Mouse (Mus musculus) liver, adult 2 months (tissue): ENCODE results near the gene Olfr410. TPM values are rescaled to one million over a fixed set of nuclear protein-coding genes. Genes with fewer than 3 reads are reported as not detected.

ENCODE experiments used
- DNase-seq: peaks from one replicate; pipeline ENCODE4 v3.0.0-alpha.2; 2011; ENCODE audit warnings: low read depth, low spot score; ENCODE audit errors: extremely low read depth
- H3K27ac ChIP-seq: fragments of 200-500 bp; replicated peaks from 2 replicates; pipeline ENCODE4 v1.5.1; 2012; ENCODE audit warnings: low read depth, mild to moderate bottlenecking, control low read depth, inconsistent platforms, low read length; ENCODE audit not compliant: insufficient read depth
- H3K27me3 ChIP-seq: fragments of 200-500 bp; 2 replicates; pipeline ENCODE4 v1.6.1; 2012; ENCODE audit warnings: mild to moderate bottlenecking, moderate library complexity, low read length, inconsistent platforms; ENCODE audit not compliant: control insufficient read depth, insufficient read depth
- H3K36me3 ChIP-seq: fragments of 200-500 bp; 2 replicates; pipeline ENCODE4 v1.6.1; 2012; ENCODE audit warnings: low read length, inconsistent platforms; ENCODE audit not compliant: control insufficient read depth, insufficient read depth
- H3K4me1 ChIP-seq: fragments of 200-500 bp; 2 replicates; pipeline ENCODE4 v1.6.1; 2011; ENCODE audit warnings: low read length; ENCODE audit not compliant: control insufficient read depth, insufficient read depth
- H3K4me3 ChIP-seq: fragments of 200-500 bp; 2 replicates; pipeline ENCODE4 v1.5.1; 2011; ENCODE audit warnings: low read depth, mild to moderate bottlenecking, control low read depth, low read length, moderate library complexity; ENCODE audit not compliant: insufficient read depth
- H3K79me2 ChIP-seq: fragments of 200-500 bp; 2 replicates; pipeline ENCODE4 v1.6.1; 2012; ENCODE audit warnings: inconsistent platforms, mild to moderate bottlenecking, low read length, moderate library complexity; ENCODE audit not compliant: control insufficient read depth, insufficient read depth
- H3K9ac ChIP-seq: fragments of 200-500 bp; 2 replicates; pipeline ENCODE4 v1.6.1; 2012; ENCODE audit warnings: low read depth, mild to moderate bottlenecking, control low read depth, inconsistent platforms, low read length
- CTCF ChIP-seq: fragments of 200-500 bp; IDR thresholded peaks from 2 replicates; pipeline ENCODE4 v1.5.1; 2011; ENCODE audit warnings: low read depth, low read length, control low read depth
- POLR2A ChIP-seq: fragments of 200-500 bp; IDR thresholded peaks from 2 replicates; pipeline ENCODE4 v1.6.1; 2011; ENCODE audit warnings: low read length, control low read depth; ENCODE audit not compliant: insufficient read depth; ENCODE audit errors: extremely low read depth
- WGBS: fragments of 180-500 bp; shearing (Covaris S2); methylation state at CpG from one replicate; pipeline ENCODE4 v1.1.7; 2018; 5-methylcytosine and 5-hydroxymethylcytosine counted together
- polyA plus RNA-seq: library from polyadenylated mRNA; depleted of rRNA; stranded (reverse); fragments of >200 nt; gene quantifications from 2 replicates; pipeline ENCODE4 v1.2.3, GENCODE M21; 2012; rRNA removed
- total RNA-seq: library from RNA; depleted of rRNA; stranded (reverse); fragments of >200 nt; gene quantifications from 2 replicates; pipeline ENCODE4 v1.2.3, GENCODE M21; 2014; rRNA removed

Gene Olfr410
- total RNA-seq (not detected in 2 replicates), polyA plus RNA-seq (not detected in 2 replicates)

DNA sequence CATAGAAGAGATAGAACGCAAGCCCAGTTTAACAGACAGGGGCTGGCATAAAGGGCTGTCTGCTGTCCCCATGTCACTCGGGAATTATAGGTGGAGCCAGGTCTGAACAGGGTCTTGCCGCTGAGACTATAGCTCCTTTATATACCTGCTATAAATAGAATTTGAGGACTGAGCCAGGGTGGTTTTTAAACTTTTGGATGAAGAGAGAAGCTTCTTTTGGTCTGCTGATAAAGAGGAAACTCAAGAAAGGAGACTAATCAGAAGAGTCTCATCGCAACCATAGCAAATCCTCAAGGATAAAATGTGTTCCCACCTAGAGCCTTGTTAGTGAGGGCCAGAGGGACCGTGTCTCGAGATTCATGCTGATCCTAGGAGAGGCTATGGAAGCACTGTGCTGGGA, at the start of gene Olfr410:
Olfr410 (minus strand) TSS at position 101 of the 400 bp plus-strand sequence.
- 81% methylated on average over 6 of the region's 6 CpGs for WGBS
- H3K27ac ChIP-seq: no peak within 1 kb of the TSS
- no peaks in the 10 kb centered on the region for H3K79me2 ChIP-seq
- DNase-seq: no peak
- no peak within 1 kb of the TSS for H3K4me3 ChIP-seq
- no peaks in the 10 kb centered on the region for H3K27me3 ChIP-seq
- TF ChIP-seq POLR2A (no peak), CTCF (no peak)
- no peaks in the 10 kb centered on the region for H3K4me1 ChIP-seq
- H3K36me3 ChIP-seq: no peaks in the 10 kb centered on the region
- no peak within 1 kb of the TSS for H3K9ac ChIP-seq

DNA sequence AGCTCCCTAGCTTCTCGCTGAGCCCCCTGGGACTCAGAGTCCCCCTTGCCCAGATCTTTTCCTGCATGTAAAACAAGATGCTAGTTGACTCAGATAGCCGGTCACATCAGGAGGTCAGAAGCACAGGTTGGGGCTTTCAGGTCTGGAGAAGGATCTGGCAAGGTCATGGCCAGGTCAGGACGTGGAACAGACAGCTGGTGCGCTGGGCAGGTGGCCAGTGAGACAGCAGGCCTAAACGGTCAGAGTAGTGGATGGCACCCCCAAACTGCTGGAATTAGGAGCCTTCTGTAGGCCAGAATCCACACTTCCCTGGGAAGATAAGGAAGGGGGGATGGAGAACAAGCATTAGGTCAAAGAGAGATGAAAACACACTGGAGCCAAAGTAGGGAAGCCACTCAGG, 49.4 kb upstream of the Olfr410 start:
- no peaks in the 10 kb centered on the region for H3K4me1 ChIP-seq
- H3K36me3 ChIP-seq: no peaks in the 10 kb centered on the region
- TF ChIP-seq POLR2A (no peak), CTCF (no peak)
- no peaks in the 10 kb centered on the region for H3K79me2 ChIP-seq
- no peak overlapping the region for H3K9ac ChIP-seq
- no peak overlapping the region for H3K4me3 ChIP-seq
- no peaks in the 10 kb centered on the region for H3K27me3 ChIP-seq
- no peak overlapping the region for H3K27ac ChIP-seq
- 71% methylated on average over 5 of the region's 5 CpGs for WGBS
- no peak for DNase-seq

DNA sequence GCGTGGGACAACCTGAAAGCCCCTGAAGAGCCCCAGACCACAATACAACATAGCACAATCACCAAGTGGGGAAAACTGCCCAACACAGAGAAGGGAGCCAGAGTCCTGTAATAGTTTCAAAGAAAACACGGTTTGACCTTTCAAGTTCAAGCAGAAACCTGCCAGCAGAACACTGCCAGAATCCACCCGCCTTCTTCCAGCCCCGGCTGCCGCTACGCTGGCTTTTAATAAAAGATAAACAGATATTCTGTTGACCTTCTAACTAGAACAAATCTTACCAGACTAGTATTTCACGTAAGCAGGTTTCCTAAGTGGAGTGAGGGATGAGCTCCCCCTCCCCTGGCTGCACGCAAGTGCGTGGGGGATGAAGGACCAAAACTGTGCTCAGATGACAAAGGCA, 47.8 kb upstream of the Olfr410 start:
- Histone ChIP-seq H3K36me3 (no peaks in the 10 kb centered on the region), H3K79me2 (no peaks in the 10 kb centered on the region), H3K27ac (no peak overlapping the region), H3K4me3 (no peak overlapping the region), H3K27me3 (no peaks in the 10 kb centered on the region), H3K9ac (no peak overlapping the region), H3K4me1 (no peaks in the 10 kb centered on the region)
- DNase-seq: peak; percentile 32
- no peak for TF ChIP-seq CTCF
- no peak for TF ChIP-seq POLR2A
- 31% methylated on average over 9 of the region's 9 CpGs for WGBS

DNA sequence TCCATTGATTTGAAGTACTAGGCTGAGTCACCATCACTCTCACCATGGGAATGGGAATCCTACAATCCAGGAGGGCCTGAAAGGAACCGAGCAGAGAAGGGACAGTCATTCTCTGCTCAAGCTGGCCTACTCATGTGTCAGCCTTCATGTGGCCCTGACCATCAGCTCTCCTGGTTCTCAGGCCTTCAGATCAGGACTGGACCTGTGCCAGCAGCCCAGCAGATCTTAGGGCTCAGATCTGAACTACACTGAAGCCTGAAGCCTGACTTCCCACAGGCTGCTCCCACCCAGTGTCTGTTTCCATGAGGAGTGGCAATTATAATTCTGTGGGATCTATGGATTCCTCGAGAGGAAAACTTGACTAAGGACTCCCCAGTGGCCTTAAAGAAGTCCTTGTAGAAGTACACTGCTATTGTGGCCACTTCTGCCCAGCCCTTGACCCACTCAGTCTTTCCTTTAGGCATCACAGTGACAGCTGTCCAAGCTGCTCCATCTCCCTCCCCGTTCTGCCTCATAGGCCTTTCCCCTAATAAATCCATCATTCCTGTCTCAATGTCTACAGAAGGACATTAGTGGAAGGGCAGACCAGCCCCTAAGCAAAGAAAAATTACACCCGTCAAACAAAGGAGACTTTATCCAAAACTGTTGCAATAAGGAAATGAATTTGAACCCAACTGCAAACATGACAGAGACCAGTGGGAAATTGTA, 41.5 kb upstream of the Olfr410 start:
- Histone ChIP-seq H3K36me3 (no peaks in the 10 kb centered on the region), H3K9ac (no peak overlapping the region), H3K27me3 (no peaks in the 10 kb centered on the region), H3K4me1 (no peaks in the 10 kb centered on the region), H3K4me3 (no peak overlapping the region), H3K27ac (no peak overlapping the region), H3K79me2 (no peaks in the 10 kb centered on the region)
- TF ChIP-seq CTCF (no peak), POLR2A (no peak)
- no peak for DNase-seq
- WGBS: 56% methylated on average over 4 of the region's 4 CpGs

DNA sequence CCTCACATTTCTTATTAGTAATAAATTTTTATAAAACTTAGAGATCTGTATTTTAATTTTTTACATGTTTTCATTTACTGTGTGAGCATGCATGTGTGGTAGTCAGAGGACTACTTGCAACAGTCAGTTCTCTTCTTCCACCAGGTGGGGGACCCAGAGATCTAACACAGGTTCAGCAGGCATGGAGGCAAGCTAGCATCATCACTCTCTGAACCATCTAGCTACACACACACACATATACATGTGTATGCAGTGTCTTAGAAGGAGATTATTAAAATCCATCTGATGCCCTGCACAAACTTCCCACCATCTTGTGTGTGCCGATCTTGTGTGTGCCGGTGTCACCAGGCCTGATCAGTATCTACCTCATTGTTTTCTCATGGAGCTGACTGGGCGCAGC, 39.0 kb upstream of the Olfr410 start:
- TF ChIP-seq CTCF (peak; percentile 46; the same call in 1 of the 2 replicates), POLR2A (no peak)
- 71% methylated on average over 3 of the region's 3 CpGs for WGBS

DNA sequence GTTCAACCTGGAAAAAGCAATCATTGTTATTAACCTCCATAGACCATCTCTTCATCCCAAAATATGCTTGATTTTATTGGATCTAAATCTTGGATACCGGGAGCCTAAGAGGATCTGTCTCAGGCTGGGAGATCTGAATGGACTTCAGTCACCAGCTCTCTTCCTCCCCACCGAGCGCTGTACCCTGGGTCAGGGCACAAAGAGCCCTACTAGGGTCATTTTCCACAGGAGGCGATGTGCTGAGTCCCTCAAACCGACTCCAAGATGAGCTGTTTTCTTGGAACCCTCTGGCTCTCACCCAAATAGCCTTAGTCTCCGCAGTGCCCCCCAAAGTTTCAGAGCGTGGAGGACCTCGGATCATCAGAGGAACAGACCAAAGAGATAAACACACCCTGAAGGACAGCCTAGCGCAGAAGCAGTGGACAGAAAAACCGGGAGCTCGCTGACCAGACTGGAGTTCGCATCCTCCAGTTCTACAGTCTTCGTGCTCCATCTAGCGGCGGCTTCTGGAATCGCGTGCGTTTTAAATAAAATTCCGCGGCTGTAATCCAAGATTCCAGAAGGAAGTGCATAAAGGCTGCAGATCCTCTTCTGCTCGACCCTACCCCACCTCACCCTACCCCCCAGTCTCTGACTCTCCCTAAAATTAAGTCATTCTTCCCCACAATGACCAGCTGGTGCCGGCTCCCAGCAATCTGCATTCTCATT, 33.7 kb upstream of the Olfr410 start:
- H3K4me1 ChIP-seq: no peaks in the 10 kb centered on the region
- WGBS: 14% methylated on average over 22 of the region's 22 CpGs

More for the DNA sequence above, 39.0 kb upstream of the Olfr410 start:
- no peaks in the 10 kb centered on the region for H3K4me1 ChIP-seq
- H3K4me3 ChIP-seq: no peak overlapping the region
- no peaks in the 10 kb centered on the region for H3K27me3 ChIP-seq
- no peak overlapping the region for H3K27ac ChIP-seq
- no peaks in the 10 kb centered on the region for H3K36me3 ChIP-seq
- no peaks in the 10 kb centered on the region for H3K79me2 ChIP-seq
- H3K9ac ChIP-seq: no peak overlapping the region
- DNase-seq: peak; percentile 10

More for the DNA sequence above, 33.7 kb upstream of the Olfr410 start:
- no peak overlapping the region for H3K27ac ChIP-seq
- no peak overlapping the region for H3K9ac ChIP-seq
- H3K36me3 ChIP-seq: no peaks in the 10 kb centered on the region
- DNase-seq: peak; percentile 28
- H3K27me3 ChIP-seq: no peaks in the 10 kb centered on the region
- H3K4me3 ChIP-seq: no peak overlapping the region
- no peaks in the 10 kb centered on the region for H3K79me2 ChIP-seq
- peak; percentile 85 for TF ChIP-seq CTCF
- no peak for TF ChIP-seq POLR2A
